Mouse (Mus musculus) cerebellum, adult (tissue): ENCODE measurements around the gene Ndufaf8.

Experiments used
- ATAC-seq: cut with Nextera tagmentation; 2 replicates; pipeline ENCODE4 v1.9.2; 2017; ENCODE audit warnings: mild to moderate bottlenecking, moderate library complexity, mixed read lengths; ENCODE audit not compliant: insufficient number of reproducible peaks, low FRiP score, low TSS enrichment

Ndufaf8 gene

DNA sequence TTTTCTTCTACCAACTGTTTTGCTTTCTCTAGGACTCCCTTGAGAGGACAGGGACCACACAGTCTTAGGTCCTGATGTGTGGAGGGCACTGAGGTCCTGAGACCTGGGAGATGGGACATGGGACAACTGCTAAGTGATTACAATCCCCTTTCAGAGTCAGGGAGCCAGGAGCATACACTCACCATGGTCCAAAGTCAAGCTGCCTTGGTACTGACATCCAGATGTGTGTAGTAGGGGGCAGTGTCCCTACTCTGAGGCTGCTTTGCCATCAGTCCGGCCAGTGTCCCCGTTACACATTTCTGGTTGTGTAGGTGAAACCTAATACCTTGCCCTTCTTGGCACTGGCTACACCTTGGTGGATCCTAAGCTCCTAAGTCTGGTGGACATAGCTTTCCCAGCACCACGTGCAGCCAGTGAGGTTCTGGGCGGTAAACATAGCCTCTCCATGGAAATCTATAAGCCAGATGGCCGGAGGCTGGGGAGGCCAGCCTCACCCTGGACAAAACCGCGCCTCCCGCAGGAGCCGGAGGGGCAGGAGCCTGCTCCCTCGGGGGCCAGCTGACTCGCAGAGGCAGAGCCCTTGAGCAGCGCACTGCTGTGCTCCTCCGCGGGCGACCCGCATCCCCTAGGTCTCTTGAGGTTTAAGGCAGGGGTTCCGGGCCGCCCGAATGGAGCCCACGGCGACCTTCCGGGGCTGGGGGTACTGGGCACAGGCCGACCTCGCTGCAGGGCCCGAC is 12.7 kb upstream of the Ndufaf8 start:
- ATAC-seq, result peak; percentile 47; the same call in 1 of the 2 replicates

DNA sequence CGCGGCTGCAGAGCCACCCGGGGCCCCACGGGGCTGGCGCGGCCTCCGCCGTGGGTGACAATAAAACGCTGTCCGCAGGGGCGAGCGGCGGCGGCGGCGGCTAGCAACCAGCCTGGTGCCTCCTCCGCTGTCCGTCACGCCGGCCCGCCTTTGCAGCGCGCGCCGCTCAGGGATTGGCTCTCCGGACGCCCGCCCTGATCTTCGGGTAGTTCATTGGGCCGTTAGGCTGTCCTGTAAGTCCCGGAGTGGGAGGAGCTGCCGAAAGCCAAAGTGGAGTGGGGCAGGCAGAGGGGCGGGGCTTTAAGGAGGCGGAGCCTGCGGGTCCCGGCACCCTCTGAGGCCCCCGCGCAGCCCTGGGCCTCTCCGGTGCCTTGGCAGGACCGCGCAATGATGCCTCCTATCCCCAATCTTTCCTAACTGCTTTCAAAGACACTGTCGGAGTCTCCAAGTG is 12.0 kb upstream of the Ndufaf8 start, which contains the start of gene Cep131:
Gene Cep131 (minus strand): TSS at position 126 of the 451 bp plus-strand sequence.
- ATAC-seq, result peak; percentile 98

DNA sequence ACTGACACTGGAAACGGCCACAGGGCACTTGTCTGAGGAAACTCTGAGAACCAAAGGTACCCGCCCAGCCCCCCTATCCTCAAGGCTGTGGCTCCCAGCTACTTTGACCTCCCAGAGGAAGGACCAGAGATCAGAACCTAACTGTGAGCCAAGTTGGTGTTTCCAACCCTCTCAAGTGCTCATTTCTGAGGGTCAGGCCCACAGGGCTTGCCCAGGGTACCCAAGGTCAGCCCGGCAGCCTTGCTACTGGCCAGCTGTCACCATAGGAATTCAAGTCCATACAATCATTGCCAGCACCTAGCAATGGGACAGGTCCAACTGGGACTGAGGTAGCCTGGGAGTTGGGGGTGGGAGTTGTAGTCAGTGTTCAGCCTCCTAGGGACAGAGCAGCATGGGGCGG is 8.1 kb upstream of the Ndufaf8 start:
- no peak for ATAC-seq

DNA sequence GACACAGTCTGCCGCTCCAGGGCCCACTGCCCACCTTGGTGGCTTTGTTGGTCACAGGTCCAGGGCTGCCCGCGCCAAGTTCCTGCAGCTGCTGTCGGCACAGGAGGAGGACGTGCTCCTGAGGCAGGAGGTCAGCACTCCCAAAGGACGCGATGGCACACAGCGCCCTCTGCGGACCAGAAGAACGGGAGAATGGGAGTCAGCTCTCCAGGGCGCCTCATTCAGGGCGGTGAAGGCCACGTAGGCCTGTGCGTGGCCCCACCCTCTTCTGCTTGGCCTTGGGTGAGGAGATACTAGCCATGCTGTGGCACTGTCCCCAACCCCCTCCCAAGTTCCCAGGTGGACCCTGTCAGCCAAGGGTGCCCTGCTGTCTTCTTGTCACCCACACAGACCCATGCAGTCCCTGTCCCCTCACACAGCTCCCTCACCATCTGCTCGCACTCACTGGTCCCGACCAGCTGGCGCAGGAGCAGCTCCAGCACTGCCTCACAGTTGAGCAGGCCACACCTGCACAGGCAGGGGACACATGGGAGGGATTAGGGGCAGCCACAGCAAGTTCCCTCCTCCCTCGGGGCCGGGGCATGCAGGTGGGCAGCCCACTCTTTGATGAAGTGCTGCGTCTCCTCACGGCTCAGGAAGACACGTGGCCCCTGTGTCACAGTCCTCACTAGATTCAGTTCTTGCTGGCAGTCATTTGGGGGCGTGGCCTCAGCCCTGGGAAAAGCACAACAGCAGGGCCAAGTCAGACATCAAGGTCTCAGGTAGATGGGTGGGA is 5.7 kb upstream of the Ndufaf8 start:
- ATAC-seq, result no peak

DNA sequence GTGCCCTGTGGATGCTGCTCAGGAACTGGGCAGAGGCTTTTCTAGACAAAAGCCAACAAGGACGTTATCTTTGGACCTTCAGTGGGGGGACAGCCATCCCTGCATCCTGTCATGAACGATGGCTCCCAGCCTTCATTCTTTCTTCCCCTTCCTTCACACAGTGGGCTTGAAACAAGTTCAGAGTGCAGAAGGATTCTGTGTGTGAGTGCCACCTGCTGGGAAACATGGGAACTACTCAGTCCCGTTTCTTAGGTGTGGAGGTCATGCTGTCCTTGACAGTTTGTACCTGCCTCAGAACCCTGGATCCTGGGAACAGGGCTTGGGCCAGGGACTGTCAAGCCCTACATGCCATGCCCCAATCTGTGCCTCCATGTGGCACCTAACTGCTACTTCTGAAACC is 2.3 kb downstream of the Ndufaf8 start:
- no peak for ATAC-seq

DNA sequence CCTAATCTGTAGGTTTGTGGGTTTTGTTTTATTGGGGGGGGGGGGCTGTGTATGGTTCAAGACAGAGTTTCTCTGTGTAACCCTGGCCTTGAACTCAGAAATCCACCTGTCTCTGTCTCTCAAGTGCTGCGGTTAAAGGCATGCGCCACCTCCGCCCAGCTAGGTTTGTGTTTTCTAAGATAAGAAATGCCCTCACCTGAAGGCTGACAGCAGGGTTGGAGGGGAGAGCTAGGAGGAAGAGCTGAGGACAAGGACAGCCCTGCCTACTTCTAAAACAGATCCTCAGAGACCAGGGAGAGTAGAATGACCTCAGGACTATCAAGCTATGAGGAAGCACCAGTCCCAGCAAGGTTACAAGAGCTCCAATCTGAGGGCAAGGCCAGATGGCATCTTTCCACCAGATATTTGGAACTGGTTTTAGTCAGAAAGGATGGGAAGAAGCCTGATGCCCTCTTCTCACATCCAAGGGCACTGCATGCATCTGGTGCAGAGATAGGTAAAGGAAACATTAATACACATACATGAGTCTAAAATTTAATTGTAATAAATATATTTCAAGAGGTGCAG is 4.8 kb downstream of the Ndufaf8 start:
- ATAC-seq, result no peak

DNA sequence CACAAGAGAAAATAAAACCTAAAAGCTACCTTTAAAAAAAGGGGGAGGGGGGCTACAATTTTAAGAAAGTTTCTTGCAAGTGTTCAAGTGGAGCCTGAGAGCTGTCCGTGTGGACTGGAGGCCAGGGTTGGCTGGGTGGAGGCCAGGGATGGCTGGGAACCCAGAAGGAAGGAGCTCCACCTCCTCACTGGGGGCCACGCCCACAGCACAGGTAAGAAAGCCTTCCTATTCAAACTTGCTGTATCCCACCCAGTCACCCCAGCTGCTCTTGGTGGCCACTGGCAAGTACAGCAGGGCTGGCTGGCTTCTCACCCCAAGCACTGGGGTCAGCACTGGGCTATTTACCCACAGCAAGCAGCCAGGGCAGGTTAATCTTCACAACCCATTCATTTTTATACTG is 8.3 kb downstream of the Ndufaf8 start:
- no peak for ATAC-seq

DNA sequence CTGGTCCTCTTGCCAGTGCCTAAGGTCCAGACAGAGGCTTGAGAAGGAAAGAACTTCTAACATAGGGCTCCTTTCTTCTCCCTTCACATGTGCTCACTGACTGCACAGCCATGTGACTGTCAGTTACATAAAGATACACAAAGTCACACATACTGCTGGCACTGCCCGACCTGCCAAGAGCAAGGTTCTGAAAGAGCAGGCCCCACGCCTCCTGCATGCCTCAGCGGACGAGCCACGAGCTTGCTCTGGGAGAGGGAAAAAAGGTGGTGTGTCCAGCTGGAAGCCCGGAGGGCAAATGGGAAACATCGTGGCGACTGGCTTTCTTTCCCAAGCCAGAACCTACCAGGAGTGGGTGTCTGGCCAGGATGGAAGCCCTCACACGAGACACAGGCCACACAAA is 9.1 kb downstream of the Ndufaf8 start:
- ATAC-seq, result no peak

DNA sequence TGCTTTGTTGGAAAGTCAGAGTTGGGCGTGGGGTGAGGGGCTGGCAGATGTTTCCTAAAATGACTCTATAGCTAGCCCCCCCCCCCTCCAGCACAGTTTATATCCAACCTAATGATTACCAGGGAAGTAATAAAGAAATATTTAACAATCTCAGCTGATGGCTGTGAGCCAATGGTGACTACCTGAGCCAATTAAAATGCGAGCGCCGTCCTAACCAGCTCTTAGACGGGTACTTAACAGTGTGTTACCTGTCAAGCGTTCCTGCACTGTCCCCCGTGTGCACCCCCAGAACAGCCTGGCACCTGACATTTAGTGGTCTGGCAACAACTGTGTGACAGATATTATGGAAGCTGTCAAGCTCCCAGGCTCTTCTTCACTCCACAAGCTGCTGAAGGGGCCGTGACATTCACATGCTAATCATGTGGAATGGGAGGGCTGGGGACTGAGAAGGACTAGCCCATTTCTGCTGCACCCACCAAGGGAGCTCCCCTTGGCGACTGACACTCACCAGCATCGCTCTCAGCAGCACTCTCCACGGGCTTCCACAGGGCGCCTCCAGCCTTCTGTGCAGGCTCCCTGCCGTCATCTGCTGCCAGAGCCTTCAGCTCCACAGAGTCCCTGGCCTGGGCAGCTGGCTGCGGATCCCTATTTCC is 11.0 kb downstream of the Ndufaf8 start:
- ATAC-seq, result no peak

DNA sequence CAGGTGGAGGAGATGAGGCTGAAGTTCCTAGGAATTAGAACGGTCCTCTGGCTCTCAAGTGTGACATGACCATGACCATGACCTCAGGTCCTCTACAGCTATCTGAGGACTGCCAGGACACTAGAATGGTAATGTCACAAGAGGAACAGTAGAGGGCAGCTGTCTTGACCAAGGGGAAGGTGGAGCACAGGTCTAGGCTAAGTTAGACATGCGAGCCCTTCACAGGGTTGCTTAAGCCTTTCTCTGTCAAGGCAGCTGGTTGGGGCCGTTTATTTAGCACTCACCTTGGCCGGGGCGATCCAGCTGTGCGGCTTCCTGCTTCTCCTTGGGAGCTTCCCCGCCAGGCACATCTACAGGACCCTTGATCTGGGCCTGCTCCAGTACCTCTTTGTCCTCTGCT is 11.8 kb downstream of the Ndufaf8 start:
- no peak for ATAC-seq

DNA sequence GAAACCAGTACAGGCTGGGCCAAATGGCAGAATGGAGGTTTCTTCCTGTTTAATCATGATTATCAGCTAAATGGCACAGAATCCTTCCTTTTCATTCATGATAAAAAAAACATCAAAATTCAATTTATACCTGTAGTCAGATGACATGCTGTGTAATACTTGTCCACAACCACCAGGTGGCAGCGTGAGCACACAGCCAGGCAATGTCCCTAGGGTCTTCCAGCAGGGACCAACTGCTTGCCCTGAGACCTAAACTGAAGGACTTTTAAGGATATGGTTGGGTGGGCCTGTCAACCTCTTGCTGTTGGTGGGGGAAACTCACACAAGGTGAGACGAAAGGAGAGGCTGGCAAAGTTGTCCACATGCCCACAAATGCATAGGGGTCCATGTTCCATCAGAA is 12.3 kb downstream of the Ndufaf8 start:
- ATAC-seq, result no peak

DNA sequence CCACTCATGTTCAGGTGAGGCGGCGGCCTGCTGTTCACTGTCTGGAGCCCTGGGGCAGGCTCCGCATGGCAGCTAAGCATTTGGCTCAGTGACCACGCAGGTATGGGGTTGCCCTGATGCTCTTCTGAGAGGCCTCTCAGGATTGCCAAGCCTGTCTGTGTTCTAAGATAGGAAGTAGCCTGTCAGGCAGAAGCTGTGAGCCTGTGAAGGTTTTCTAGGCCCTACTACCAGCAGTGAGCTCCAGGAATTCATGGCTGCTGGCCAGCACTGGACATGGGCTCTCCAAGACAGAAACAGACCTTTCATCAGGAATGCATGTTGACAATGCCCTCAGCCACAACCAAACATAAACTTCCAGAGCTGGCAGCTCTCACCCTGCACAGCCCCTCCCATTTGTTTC is 13.4 kb downstream of the Ndufaf8 start:
- ATAC-seq, result no peak

DNA sequence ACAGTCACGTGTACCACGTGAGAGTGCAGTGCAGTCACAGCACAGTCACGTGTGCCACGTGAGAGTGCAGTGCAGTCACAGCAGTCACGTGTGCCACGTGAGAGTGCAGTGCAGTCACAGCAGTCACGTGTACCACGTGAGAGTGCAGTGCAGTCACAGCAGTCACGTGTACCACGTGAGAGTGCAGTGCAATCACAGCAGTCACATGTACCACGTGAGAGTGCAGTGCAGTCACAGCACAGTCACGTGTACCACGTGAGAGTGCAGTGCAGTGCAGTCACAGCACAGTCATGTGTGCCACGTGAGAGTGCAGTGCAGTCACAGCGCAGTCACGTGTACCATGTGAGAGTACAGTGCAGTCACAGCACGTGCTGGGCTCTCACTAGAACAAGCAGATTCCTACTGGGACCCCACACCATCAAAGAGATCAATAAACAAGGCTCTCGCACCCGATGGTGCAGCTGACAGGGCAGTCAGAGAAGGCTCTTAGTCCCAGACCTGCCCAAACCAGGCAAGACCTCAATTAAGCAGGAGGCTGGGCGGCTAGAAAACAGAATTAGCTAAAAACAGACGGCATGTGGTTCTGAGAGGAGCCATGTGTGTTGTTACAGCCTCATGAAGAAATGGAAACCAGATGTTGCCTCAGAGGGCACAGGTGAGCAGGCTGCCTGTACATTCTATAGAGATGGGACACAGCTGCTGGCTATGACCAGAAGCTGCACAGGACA is 15.9 kb downstream of the Ndufaf8 start:
- ATAC-seq, result no peak

DNA sequence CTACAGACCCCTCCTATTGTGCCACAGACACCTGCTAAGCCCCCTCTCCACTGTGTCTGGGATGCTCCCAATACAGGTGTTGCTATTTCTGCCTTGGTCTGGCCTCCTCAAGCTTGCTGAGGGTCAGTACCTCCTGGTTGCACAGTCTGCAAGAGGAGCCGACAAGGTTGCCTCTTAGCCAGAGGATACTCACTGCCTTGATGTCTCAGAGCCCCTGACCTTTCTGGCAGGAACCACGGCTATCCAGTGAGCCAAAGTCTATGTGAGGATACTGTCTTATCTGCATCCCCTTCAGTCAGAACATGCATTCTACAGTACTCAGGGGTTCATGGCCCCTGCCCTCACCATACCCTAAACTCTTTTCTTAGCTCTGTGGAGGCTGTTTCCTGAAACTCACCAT is 18.9 kb downstream of the Ndufaf8 start:
- no peak for ATAC-seq

DNA sequence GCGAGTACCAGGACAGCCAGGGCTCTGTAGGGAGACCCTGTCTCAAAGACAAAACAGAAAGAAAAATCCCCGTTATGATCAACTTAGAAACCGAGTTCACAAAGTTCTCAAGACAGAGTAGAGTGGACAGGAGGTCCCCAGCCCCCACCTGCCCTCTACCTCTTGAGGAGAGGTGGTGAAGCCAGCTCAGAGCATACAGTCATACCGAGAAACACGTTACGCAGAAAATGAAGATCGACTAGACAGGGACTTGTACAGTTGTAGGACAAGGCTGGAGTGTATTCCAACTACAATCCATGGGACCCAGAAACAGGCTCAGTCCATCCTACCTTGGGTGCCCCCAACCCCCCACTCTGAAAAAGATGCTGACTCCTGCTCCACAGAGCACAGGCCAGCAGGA is 20.4 kb downstream of the Ndufaf8 start:
- no peak for ATAC-seq

DNA sequence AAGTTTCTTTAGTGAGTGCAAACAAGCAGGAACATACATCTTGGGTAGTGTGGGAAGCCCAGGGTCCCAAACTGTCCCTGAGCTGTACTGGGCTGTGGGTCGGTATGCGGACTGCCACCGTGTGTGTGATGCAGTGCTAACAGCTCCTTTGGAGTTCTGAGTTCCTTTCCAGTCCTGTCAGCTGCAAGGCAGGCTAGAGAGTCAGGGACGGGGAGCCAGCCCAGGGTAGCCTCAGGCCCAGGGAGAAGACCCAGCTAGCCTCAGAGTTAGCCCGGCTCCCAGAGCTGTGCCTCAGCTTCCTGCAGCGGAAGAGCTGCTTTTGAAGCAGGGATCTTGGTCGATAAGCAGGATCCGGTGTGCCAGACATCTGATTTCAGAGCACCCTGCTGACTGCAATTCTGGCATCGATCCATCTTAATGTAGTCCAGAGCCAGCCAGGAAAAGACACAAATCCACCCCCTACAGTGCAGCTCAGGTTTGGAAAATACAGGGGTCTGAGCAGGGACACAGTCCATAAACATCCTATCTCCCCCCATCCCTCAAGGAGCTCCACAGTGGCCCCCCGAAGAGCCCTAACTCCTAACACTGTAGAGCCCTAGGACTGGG is 21.3 kb downstream of the Ndufaf8 start:
- ATAC-seq, result 0 out of 2 replicates have a peak, but pooled peaks have one; percentile 8

DNA sequence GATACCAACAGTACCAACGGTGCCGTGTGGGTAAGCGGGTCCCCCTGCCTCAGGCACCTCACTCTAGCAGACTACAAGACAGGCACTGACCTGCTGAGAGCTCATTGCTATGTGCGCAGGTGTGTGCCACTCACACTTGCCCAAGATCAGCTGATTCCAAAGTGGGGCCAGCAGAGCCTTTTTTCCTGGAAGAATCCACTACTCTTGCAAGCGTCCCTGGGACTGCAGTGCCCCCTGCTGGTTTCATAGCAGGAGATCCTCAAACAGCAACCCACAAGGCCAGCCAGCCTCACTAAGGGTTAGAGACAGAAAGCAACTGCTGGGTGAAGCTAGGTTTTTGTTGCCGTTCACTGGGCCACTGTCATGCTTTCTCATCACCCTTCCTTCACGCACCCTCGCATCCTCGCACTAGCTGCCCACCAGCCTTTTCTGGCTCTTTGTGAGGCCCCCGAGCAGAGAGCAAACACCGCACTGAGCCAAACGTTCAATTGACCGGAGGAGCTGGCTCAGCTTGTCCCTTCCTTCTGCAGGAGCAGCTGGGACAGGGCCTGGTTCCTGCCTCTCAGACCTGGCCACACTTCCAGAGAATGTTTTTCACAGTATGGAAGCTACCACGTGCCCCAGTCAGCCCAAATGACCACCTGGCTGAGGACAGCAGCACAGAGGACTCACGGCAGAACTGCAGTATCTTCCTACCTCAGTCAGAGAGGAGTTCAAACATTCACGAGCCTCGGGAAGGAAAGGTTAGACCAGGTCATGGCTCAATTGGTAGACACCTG is 22.1 kb downstream of the Ndufaf8 start:
- peak; percentile 74 for ATAC-seq

DNA sequence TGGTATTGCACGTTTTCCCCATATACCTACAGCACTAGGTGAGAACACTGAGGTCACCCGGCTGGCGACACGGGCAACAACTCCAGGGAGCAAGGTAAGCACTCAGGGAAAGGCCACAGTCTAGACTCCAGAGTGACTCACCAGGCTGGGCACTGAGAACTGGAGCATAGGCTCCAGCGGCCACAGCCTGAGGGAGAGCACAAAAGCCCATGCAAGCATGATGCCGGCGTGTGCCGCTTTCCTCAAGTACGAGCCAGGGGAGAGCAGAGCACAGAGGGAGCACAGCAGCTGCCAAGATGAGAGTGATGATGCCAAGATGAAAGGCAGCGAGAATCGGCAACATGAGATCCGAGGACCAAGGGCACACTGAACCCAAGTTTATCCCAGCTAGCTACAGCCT is 23.4 kb downstream of the Ndufaf8 start:
- no peak for ATAC-seq

DNA sequence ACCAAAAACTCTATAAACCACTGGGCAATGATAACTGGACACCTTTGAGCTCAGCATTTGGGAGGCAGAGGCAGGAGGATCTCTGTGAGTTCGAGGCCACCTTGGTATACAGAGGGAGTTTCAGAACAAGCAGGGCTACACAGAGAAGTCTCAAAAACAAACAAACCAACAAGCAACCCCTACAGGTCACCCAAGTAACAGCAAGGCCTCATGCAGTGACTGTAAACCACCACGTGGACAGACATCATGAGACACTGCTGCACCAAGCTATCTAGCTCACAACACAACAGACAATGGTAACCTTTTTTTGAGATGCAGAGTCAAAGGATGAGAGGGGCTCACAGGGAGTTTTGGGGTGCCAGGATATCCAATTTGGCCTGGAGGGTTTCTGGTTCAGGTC is 28.1 kb downstream of the Ndufaf8 start:
- no peak for ATAC-seq
